Mouse (Mus musculus): ENCODE measurements at regions not wholly inside any gene's neighbourhood (a gene's known extent, or its start where the extent isn't known, plus 50 kb on each side); places are given as distances from the start of the nearest gene placed in this dataset.
A peak's percentile ranks its signal among the peaks of the same experiment; 100 is the strongest.

DNA sequence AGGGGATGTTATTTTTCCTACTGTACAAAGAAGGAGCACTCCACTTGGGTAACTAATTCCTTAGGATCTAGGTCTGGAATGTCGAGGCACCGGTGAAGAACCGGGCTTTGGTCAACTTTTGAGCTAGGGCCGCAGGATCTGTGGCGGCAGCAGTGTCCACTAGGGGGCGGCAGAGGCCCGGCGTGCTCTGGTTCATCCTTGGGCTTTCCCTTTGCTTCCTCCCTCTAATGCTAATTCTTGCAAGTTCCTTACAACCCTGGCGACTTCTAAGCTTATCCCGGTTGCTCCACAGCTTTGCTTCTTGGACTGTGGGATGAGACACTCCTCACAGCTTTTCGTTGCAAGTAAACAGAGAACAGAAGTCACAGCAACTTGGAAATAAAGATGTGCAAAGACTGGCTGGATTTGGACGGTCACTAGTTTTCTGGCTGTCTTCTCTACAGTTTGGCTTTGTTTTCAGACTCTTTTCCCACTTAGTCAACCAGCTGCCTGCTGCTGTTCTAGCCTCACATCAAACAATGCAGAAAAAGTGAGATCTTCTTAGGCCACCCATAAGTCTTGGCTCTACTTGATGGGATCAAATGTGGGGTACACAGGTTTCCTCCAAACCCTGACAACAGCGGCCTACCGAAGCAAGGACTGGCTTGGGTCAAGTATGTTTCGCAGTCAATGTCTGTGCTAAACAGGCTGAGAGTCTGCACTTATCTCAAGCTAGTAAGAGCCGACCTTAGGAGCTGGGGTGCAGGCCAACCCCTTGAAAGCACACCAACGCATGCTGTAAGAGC lies 51.2 kb upstream of the Tmem72 start:
- DNase-seq, result peak; percentile 92 to 93

- DNase-seq, result peak; percentile 76 to 78
Measured at GRCm38 (mm10) chr6:116774954-116775675, 58.4 kb upstream of the Tmem72 start.

- DNase-seq, result no peak
Measured at GRCm38 (mm10) chr6:116786553-116787335, 70.0 kb upstream of the Tmem72 start.

DNA sequence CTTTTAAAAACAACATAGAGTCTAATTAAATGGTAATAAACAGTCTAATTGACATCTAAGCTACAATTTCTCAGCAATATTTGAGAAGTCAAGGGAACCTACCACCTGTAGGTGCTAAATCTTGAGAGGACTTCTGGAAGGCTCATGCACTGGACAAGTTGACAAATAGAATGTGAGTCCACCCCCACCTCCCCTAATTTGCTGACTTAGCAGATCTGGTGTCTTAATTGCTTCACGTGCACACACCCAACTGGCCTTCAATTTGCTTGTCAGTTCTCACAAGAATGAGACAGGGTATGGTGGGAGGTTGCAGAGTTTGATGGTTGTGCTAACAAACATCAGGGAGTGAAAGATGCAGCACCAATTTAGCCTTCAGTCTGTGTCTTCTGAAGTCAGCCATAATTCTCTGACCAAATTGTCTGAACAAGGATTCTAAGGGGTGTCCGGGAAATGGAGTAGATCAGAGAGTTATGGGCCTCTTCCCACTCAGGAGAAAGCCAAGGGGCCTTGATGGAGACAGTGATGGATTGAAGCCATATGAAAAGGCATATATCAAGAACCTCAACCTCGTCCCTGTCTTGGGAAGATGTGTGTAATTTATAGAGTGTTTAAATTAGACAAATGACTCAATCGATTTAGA lies 76.7 kb upstream of the Tmem72 start:
- DNase-seq, result no peak

DNA sequence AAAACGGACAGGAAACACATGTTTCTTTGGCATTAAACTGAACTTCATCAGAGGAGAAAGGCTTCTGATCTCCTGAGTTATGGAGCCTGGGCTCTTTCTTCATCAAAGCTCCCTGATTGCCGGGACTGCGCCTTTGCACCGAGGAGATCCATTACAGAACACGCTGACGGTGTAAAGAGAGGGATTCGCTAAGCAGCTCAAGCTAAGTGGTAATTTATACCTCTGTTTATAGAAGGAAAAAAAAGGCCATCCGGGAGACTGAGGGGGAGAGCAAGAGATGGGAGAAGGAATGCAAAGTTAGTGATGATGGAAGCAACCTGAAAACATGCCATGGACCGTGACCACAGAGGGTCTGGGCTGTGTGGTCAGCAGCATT lies 77.2 kb upstream of the Tmem72 start:
- peak in 1 of 2 experiments; percentile 31 for DNase-seq

GRCm38 (mm10) chr6:116821215-116821912 lies 104.7 kb upstream of the Tmem72 start:
- peak; percentile 50 to 53 for DNase-seq

DNA sequence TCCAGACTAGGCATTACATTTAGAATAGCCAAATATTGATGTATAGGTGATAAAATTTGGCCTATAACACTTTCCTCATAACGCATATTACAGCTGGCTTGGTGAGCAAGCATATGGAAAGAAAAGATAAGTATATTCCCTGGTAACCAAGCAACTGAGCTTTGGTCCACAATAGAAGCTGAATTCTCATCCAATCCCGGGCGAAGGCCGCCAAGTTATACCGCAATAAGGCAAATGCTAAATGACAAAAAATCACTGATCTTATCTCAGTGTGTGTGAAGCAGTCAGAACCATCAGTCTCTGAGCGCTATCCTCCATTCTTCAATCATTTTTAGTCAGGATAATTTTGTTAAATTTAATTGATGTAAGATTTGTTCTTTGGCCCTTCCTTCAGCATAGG lies 105.9 kb upstream of the Tmem72 start:
- no peak for DNase-seq

DNA sequence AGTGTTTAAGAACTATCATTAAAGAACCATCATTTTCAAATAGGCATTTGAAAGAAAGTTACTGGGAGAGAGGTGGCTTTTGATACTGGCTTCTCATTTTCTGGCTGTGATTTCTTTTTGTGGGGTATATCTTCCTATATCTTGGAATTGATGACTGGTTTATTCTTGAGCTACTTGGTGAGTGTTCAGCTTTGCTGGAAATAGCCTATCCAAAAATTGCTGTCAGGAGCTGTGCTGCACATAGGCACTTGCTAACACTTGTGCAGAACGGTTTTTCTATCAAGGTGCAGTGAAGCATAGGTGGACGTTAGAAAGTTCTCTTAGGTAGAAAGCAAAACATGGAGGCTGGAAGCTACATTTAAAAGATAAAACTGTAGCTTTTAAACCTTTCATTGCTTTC lies 108.9 kb upstream of the Tmem72 start:
- no peak for DNase-seq

DNA sequence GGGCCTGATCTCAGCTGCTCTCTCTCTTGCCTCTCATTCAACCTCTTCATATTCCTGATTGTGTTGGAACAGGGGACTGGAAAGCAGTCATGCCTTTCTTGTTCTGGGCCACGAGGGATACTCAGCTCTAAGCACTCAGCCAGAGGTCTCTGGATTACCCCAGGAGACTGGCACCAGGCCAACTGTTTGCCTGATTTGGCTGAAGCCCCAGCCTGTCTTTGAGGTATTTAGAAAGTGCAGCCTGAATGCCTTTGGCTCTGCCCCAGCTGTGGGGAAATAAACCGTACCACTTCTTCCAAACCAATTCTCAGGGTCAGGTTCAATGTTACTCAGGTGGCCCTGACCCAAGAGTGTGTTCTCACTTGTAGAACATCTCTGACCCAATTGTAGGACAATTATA lies 112.6 kb upstream of the Tmem72 start:
- peak; percentile 67 to 76 for DNase-seq

DNA sequence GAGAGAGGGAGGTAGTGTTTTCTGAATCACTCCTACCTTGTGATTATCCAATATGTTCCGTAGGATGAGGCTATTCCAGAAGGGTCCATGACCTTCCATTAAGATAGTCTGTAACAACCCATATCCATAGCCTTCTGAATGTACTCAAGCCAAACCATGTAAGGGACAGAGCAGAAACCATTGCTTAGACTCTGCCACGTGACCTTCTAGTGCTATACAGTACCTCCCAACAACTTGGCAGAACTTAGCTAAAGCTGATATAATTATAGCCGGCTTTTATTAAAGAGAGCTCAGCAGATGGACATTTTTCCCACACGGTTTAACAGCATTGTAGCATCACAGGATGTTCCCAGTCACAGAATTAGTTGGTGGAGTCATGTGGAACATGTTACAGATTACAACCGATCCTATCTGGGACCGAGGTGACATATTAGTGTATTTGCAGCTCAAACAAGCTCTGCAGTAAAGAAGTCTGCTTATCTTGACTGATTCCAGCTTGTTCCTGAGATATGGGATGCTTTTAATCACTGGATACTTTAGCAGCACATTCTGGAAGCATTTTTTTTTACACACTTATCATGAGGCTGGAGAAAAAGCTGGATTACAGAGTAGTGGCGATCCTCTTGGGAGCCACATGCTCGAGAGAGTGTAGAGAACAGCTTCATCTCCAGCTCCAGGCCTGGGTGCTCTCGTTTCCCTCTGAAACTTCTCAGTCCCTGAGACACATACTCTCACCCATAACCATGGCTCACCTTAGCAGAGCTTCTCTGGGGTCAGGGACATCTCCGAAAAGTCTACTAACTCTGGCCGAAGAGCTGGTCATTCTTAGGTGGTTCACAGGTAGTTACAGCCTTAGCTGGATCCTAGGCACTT lies 129.5 kb upstream of the Tmem72 start:
- DNase-seq, result peak in 1 of 2 experiments; percentile 4

- DNase-seq, result no peak
Measured at GRCm38 (mm10) chr6:116848538-116849093, 131.9 kb upstream of the Tmem72 start.

GRCm38 (mm10) chr6:116854029-116854428 lies 137.3 kb upstream of the Tmem72 start:
- DNase-seq, result no peak

- no peak for DNase-seq
Measured at GRCm38 (mm10) chr6:116856093-116856492, 139.4 kb upstream of the Tmem72 start.

GRCm38 (mm10) chr6:116856917-116857491 lies 140.3 kb upstream of the Tmem72 start:
- no peak for DNase-seq

DNA sequence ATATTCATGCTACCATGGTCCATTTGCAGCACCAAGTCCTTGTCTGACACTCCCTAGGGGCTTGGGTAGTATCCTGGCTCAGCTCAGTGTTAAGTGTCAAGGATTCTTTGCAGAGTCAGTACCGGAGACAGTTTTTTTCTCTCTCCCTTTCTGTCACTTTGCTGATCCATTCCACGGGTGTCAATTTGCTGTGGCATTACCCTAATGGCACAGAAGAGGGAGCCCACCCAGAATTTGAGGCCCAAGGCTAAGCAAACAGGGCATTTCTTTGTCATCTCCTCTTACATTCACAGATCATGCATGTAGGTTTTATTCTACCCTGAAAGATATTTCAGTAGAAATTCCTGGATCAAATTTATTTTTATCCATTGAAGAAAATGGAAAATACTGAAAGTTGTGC lies 146.4 kb upstream of the Tmem72 start:
- DNase-seq, result peak in 1 of 2 experiments; percentile 15

- DNase-seq, result no peak
Measured at GRCm38 (mm10) chr6:116863626-116864025, 146.9 kb upstream of the Tmem72 start.

GRCm38 (mm10) chr6:116893299-116893698 lies 176.6 kb upstream of the Tmem72 start:
- DNase-seq, result no peak

- no peak for DNase-seq
Measured at GRCm38 (mm10) chr6:116894252-116894651, 177.5 kb upstream of the Tmem72 start.

DNA sequence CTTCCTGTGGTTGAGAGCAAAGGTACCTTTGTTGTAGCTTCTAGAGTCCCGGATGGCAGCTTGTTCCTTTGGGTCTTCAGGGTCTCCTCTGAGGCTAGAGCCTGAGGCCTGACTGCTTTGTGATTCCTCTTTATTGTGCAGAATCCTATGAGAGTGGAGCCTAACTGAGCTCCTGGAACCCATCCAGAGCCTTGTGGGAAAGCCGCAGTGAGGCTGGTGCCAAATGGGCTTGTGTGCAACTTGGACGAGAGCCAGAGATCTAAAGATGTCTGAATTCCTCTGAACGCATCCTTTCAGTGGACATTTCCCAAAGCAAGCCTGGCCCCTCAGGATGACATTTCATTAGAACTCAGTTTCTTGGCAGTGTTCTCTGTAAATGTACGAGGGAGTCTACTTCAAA lies 178.4 kb upstream of the Tmem72 start:
- DNase-seq, result peak; percentile 68 to 74

DNA sequence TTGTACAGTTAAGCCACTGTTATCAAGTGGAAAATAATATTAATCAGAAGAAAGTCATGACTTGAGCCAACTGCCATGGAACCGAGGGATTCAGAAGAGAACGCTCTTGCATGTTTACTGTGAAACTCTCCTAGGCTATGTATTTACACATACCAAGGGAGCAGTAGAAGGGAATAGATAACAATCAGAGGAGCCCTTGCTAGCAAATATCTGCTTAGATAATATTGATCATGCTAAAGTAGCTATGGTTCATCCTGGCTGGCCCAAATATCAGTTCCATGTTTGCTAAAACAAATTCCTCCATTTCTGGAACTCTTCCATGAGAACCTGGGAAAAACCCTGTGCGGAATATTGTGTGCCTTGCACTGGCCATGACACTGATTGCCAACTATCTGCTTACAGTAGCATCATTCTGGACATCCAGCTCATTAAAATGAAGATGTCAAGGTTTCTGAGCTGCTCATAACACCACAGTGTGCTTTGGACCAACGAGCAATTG lies 179.5 kb upstream of the Tmem72 start:
- no peak for DNase-seq
